Mouse (Mus musculus) right cerebral cortex, postnatal 4 days (tissue): ENCODE measurements around the gene Fam107b.
A peak's percentile ranks its signal among the peaks of the same experiment; 100 is the strongest.

ENCODE experiments used
- DNase-seq: peaks from one replicate; pipeline ENCODE4 v3.0.0-alpha.2; 2022

The Fam107b gene

DNA sequence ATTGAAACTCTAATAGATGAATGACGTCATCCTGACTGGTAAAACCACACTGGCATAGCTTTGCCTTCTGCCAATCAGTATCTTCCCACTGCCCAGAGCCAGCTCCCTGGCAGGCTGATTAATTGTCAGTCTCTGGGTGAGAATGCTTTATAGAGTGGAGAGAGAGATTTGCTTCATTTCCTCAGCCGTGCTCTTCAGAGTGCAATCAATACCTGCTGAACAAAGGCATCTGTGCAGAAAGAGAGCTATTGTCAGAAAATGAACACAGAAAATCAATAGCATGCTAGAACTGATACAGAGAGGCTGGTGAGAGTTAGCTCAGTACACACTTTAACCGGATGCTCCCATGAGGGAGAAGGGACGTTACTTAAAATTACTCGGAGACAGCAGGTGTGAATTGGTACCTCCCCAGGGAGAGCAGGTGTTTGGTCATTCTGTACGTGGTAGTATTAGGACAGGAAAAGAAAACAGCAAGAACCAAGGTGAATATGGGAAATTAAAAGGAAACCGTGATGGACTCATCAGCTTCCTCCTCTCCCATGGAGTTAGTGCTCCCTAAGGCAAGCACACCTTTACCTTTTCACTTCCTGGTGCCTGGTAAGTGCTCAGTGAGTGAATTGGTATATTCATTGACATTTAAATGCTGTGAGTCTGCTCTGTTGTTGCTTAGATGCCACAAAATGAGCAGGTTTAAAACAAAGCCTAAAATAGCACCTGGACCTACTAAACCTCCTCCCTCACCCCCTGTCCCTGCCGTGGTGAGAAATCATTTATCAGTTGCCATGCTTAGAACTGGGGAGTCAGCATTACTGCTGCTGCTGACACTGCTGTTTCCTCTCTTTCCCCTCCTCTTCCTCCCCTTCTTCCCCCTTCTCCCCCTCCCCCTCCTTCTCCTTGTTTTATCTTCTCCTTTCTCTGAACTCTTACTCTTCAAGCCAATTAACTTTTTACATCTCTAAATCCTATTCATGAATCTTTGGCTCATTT, 38.9 kb downstream of the Fam107b start:
- DNase-seq = no peak

DNA sequence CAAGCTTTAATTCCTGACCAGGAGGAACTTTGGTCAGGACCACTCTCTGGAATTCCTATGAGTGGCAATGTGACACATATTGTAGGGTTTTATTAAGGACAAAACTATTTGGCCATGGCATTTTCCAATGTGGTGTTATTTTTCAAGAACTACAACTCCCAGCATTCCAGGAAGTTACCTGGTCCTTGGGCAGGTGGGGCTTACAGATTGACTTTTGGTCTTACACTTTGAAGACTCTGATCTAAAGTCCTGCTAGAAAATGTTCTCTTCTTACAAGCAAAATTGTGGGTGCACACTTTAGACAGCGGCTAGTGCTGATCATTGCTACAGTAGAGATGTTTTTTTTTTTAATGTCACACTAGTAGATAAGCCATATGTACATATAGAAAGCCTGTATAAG, 48.2 kb downstream of the Fam107b start:
- DNase-seq = no peak

DNA sequence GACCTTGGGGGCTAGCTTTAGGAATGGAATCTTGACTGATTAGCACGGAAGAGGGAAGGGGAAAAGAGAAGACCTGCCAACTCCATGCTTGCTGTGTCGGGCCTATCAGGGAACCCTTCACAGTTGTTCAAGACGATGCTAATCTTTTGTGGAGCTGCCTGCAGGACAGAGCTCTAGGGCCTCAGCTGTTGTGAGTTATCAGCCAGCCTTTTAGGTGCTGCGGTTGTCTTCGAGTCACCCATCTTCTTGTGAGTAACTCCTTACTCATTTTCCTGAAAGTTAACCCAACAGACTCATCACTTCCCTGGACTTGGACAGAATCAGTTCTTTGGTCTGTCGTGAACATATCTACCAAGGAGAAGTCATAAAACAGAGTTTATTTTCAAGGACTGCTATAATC, 51.3 kb downstream of the Fam107b start:
- no peak for DNase-seq

- DNase-seq = no peak
Observed at GRCm38 (mm10) chr2:3622158-3622557, 51.9 kb downstream of the Fam107b start.

GRCm38 (mm10) chr2:3623207-3623980, 53.1 kb downstream of the Fam107b start:
- no peak for DNase-seq

GRCm38 (mm10) chr2:3623981-3624584, 53.8 kb downstream of the Fam107b start:
- no peak for DNase-seq

DNA sequence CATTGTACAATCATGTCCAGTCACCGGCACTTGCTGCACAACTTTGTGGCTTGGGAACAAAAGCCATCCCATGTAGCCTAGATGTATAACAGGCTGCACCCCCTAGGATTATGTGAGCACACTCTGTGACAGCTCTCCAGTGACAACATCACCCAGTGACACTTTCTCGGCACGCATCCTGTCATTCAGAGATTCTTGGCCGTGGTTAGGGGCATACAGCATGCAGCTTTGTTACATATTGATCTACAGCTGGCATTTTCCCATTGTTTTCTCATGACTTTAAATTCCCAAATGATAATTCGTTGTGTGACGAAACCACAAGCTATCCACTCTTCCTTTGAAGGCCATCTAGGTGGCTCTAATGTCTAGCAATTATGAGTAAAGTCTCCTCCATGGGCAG, 58.8 kb downstream of the Fam107b start:
- DNase-seq = no peak

DNA sequence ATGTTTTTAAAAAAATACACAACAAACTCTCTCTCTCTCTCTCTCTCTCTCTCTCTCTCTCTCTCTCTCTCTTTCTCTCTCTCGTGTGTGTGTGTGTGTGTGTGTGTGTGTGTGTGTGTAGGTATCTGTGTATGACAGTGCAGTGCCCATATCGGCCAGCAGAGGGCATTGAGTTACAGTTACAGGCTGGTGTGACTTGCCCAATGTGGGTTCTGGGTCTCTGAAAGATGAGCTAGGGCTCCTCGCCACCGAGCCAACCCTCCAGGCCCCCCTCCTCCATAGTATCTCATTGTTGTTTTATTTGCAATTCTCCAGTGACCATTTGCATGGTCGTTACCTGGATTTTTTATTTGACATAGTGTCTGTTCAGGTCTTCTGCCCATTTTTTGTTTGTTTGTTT, 59.5 kb downstream of the Fam107b start:
- DNase-seq = peak; percentile 9

DNA sequence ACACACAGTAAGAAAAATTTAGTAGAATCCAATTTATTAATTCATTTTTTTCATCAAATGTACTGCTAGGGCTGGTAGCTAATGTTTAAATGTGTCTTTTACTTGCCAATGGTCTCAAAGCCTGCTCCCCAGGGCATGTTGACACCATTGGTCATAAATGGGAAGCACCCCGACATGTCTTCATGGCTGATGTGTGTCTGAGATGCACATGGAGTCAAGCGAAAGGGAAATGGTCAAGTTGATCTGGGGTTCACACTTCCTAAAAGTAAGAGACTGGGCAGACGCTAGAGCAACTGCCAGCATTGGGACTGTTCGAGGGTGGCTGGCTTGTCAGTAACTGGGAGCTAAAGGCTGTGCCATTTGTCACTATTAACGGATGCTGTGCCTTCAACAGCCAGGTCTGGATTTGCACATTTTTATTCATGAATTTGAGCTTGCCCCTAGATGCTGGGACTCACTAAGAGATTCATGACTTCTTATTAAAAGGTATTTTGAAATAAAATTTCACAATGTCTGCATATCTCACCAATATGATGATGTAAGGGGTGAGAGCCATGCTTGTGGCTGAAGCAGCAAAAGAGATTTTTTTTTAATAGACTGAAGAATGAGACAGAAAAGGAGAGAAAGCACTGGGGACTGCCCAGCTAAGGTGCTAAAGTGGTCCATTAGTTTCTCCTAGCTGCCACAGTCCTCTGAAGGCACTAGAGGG, 60.6 kb downstream of the Fam107b start:
- DNase-seq = no peak

DNA sequence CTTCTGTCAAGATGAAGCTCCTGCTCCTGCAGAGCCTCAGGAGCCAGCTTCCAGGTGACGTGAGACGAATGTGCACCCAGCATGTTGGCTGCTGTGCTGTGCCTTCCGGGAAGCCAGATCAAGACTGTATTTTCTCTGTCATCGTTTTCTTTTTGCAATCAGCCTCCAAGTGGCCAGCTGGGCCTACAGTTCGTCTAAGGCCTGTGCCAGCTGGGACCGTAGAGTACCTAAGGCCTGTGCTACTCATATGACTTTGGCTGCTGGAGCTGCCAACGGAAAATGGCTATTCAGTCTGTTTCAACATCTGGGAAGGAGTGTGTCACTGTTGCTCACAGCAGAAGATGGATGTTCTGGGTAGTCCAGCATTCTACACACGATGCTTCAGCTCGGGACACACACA, 62.8 kb downstream of the Fam107b start:
- peak; percentile 4 for DNase-seq

- no peak for DNase-seq
Observed at GRCm38 (mm10) chr2:3636771-3637170, 66.5 kb downstream of the Fam107b start.

- no peak for DNase-seq
Observed at GRCm38 (mm10) chr2:3641001-3641770, 70.9 kb downstream of the Fam107b start.

GRCm38 (mm10) chr2:3642949-3643348, 72.7 kb downstream of the Fam107b start:
- no peak for DNase-seq

DNA sequence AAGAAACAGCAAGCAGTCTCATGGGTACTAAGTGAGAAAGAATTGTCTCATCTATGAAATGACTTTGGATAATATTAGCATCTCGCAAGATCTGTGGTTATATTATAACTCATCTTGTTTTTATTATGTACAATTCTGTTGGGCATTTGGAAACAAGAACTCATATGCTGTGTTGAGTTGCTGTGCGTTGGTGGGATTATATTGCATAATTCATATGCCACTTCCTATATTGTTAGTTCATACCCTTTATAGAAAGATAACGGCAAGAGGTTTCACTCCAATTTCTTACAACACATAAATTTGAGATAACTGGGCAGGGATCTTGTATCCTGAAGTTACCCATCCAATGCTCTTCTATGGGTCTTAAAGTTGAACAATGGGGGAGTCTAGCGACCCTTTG, 75.5 kb downstream of the Fam107b start:
- DNase-seq = no peak

- no peak for DNase-seq
Observed at GRCm38 (mm10) chr2:3649171-3649570, 78.9 kb downstream of the Fam107b start.

GRCm38 (mm10) chr2:3654606-3655005, 84.3 kb downstream of the Fam107b start:
- no peak for DNase-seq

- DNase-seq = no peak
Observed at GRCm38 (mm10) chr2:3656091-3656490, 85.8 kb downstream of the Fam107b start.

- DNase-seq = no peak
Observed at GRCm38 (mm10) chr2:3656834-3657233, 86.5 kb downstream of the Fam107b start.

DNA sequence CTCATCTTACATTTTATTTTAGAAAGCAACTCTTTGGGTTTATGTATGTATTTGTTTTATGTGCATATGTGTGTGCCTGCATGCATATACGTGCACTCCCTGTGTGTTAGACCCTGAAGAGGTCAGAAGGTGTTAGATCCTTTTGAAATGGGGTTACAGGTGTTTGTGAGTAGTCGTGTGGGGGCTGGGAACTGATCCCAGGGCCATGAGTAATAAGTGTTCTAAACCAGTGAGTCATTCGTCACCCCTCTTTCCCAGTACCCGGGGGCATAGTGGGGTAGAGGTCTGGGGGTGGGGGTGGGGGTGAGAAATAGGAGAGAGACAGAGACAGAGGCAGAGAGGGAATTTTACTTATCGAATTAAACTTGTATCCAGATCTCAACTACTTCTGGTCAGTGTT, 87.1 kb downstream of the Fam107b start:
- no peak for DNase-seq

GRCm38 (mm10) chr2:3657811-3658730, 87.8 kb downstream of the Fam107b start:
- DNase-seq = no peak

DNA sequence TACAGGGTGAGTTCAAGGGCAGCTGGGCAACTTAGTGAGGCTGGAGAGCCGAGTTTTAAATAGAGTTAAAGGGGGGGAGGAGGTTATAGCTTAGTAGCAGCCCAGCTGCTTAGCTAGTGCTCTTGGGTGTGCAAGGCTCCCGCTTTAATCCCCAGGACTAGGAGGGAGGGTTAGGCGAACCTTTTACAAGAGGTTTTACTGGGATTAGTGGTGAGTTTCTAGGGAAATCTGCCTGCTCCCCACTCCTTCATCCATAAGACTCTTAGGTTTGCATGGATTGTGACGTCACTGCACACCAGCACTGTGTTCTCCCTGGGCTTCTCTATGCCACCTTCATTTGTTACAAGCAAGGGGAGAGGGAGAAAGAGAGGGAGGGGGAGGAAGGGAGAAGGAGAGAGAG, 88.6 kb downstream of the Fam107b start:
- DNase-seq = no peak
